Mouse (Mus musculus) embryonic facial prominence, embryonic 13.5 days (tissue): ENCODE results near the gene Prkci. TPM values are rescaled to one million over a fixed set of nuclear protein-coding genes. Genes with fewer than 3 reads are reported as not detected.

ENCODE experiments used
- ATAC-seq: fragments of 200-750 bp; cut with Nextera tagmentation; 2 replicates; pipeline ENCODE4 v1.8.0; 2017; ENCODE audit warnings: low read depth; ENCODE audit not compliant: insufficient number of reproducible peaks, insufficient read depth, low FRiP score, low TSS enrichment
- H3K27ac ChIP-seq: fragments of 300-500 bp; sonication (generic); 2 replicates; pipeline ENCODE4 v1.5.1; 2015; ENCODE audit warnings: moderate library complexity, mild to moderate bottlenecking, inconsistent platforms
- H3K27me3 ChIP-seq: fragments of 300-500 bp; sonication (generic); 2 replicates; pipeline ENCODE4 v1.6.1; 2015; ENCODE audit warnings: mild to moderate bottlenecking, inconsistent platforms
- H3K36me3 ChIP-seq: fragments of 300-500 bp; sonication (generic); 2 replicates; pipeline ENCODE4 v1.6.1; 2015; ENCODE audit warnings: mild to moderate bottlenecking, inconsistent platforms
- H3K4me1 ChIP-seq: fragments of 300-500 bp; sonication (generic); 2 replicates; pipeline ENCODE4 v1.6.1; 2015; ENCODE audit warnings: inconsistent platforms
- H3K4me2 ChIP-seq: fragments of 300-500 bp; sonication (generic); 2 replicates; pipeline ENCODE4 v1.6.1; 2015; ENCODE audit warnings: moderate library complexity, mild to moderate bottlenecking, inconsistent platforms
- H3K4me3 ChIP-seq: fragments of 300-500 bp; sonication (generic); 2 replicates; pipeline ENCODE4 v1.5.1; 2015; ENCODE audit warnings: mild to moderate bottlenecking, inconsistent platforms
- H3K9ac ChIP-seq: fragments of 300-500 bp; sonication (generic); 2 replicates; pipeline ENCODE4 v1.6.1; 2015; ENCODE audit warnings: mild to moderate bottlenecking, inconsistent platforms
- H3K9me3 ChIP-seq: fragments of 300-500 bp; sonication (generic); 2 replicates; pipeline ENCODE4 v1.6.1; 2016; ENCODE audit warnings: inconsistent platforms
- WGBS: fragments of 180-500 bp; shearing (Covaris S2); methylation state at CpG from one replicate; pipeline ENCODE4 v1.1.7; 2015; ENCODE audit warnings: mixed read lengths; 5-methylcytosine and 5-hydroxymethylcytosine counted together
- polyA plus RNA-seq: library from polyadenylated mRNA; unstranded; fragments of >200 nt; fragmentation: Nextera tagmentation; extraction: Ambion mirVana; gene quantifications from 2 replicates; pipeline ENCODE4 v1.2.1, GENCODE M21; 2015

Prkci gene
- polyA plus RNA-seq, 1 experiment from 2014 or later = 39.0 TPM

DNA sequence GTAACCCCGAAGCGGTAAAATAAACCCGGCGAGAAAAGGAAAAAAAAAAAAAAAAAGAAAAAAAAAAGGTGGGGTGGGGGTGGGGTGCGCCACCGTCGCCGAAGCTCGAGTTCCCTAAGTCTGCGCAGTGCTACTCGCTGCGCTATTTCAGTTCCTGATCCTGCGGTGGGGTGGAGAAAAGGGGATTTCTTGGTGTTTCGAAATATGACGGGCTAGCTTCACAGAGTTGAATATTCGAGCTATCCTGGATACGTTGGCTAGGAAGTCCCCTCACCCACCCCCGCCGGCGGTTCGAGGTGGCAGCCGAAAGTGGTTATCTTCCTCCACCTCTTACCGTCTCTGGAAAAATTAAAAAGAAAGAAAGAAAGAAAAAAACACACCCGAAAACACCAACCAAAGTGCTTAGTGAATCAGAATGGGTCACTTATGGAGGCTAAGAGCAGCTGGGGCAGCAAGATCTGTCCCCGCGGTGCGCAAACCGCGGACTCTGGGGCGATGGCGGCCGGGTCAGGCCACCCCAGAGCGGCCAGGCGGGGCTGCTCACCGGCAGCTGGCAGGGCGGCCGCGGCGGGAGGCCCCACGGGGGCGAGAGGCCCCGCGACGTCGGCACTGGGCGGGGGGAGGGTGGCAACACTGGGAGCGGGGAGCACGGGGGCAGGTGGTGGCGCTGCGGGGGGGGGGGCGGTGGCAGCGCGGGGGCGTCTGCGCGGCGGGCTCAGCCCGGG, 98.2 kb downstream of the Prkci start:
- Histone ChIP-seq H3K27ac (peak overlapping the region; percentile 98), H3K4me2 (peak overlapping the region; percentile 79), H3K9me3 (no peaks in the 10 kb centered on the region), H3K4me1 (peaks cover 25% of the 10 kb centered on the region), H3K4me3 (peak overlapping the region; percentile 89), H3K27me3 (no peaks in the 10 kb centered on the region), H3K36me3 (peaks cover 4% of the 10 kb centered on the region; the same call in 1 of the 2 replicates), H3K9ac (peak overlapping the region; percentile 90)
- ATAC-seq = peak; percentile 49
- WGBS = under 1% methylated on average over 44 of the region's 58 CpGs

GRCm38 (mm10) chr3:31094531-31095178, 99.1 kb downstream of the Prkci start, which contains the start of gene Skil:
Skil (plus strand) TSS chr3:31095058.
- Histone ChIP-seq H3K4me3 (peak within 1 kb of the TSS; percentile 89), H3K9ac (peak within 1 kb of the TSS; percentile 90), H3K27ac (peak within 1 kb of the TSS; percentile 98), H3K4me1 (peaks cover 28% of the 10 kb centered on the region), H3K36me3 (peaks cover 4% of the 10 kb centered on the region; the same call in 1 of the 2 replicates), H3K27me3 (no peaks in the 10 kb centered on the region), H3K4me2 (peak within 1 kb of the TSS; percentile 79), H3K9me3 (no peaks in the 10 kb centered on the region)
- peak; percentile 95 for ATAC-seq
- 0% methylated on average over 69 of the region's 109 CpGs for WGBS

DNA sequence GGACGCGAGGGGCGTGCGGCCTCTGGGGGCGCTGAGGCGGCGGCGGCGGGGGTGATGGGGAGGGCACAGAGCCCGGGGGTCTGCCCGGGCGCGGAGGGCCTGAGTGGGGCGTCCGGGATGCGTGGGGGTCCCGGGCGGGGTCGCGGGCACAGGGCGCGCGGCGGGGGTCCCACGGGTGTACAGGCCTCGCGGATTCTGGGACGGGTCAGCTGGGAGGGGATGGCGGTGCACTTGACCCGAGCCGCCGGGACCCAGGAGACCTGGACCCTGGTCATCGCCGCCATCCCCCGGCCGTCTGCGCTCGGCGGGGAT, 99.6 kb downstream of the Prkci start:
- under 1% methylated on average over 35 of the region's 39 CpGs for WGBS
- H3K4me3 ChIP-seq = peak overlapping the region; percentile 89
- no peaks in the 10 kb centered on the region for H3K9me3 ChIP-seq
- H3K4me2 ChIP-seq = peak overlapping the region; percentile 79
- peaks cover 4% of the 10 kb centered on the region; the same call in 1 of the 2 replicates for H3K36me3 ChIP-seq
- ATAC-seq = peak; percentile 17; the same call in 1 of the 2 replicates
- peaks cover 33% of the 10 kb centered on the region for H3K4me1 ChIP-seq
- H3K27me3 ChIP-seq = no peaks in the 10 kb centered on the region
- H3K9ac ChIP-seq = peak overlapping the region; percentile 90
- peak overlapping the region; percentile 98 for H3K27ac ChIP-seq

- Histone ChIP-seq H3K36me3 (peaks cover 4% of the 10 kb centered on the region; the same call in 1 of the 2 replicates), H3K27ac (peak overlapping the region; percentile 98), H3K9ac (peak overlapping the region; percentile 90), H3K4me3 (peak overlapping the region; percentile 89), H3K9me3 (no peaks in the 10 kb centered on the region), H3K27me3 (no peaks in the 10 kb centered on the region), H3K4me1 (peaks cover 35% of the 10 kb centered on the region), H3K4me2 (peak overlapping the region; percentile 79)
- under 1% methylated on average over 33 of the region's 33 CpGs for WGBS
- ATAC-seq = no peak; the same call in 1 of the 2 replicates
Observed at GRCm38 (mm10) chr3:31095491-31096154, 100.1 kb downstream of the Prkci start.

DNA sequence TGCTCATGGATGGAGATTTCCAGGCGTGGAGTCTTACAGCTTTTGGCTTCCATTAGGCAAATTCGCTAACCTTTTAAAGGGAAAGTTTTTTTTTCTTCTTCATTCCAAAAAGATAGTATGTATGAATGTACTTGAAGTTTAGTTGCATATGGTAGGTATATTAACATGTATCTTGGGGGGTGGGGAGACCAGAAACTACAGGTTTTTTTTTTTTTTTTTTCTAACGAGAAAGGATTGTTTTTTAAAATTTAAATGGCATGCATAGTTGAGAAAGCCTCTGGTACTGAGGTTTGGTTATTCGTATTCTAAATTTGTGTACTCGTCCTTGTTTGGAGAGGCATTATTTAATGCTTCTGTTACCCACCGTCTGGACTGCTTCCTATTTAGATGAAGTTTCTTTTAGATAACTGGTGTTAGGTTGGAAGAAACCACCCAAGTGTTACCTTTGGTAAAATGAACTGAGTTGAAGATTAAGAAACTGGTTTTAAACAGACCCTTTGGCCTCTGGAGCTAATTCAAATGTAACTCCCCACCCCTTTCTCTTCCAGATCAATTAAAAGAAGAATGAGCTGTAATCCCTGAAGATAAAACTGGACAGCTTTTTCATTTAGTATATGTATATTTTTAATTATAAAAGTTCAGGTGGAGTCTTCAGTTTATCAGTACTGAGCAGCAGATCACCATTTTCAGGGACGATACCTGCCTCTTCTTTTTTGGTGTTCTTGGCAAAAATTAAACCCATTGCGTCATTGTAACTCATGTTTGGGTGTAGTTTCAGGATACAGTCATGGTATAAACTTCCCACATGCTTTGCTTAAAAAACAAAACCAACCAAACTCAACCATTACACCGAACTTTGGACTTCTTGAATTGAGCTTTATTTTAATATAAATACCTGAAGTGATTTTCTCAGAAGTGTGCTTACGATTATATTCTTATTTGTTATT, 100.9 kb downstream of the Prkci start:
- Histone ChIP-seq H3K4me3 (peak overlapping the region; percentile 89), H3K4me2 (peak overlapping the region; percentile 79), H3K9ac (peak overlapping the region; percentile 90), H3K27me3 (no peaks in the 10 kb centered on the region), H3K36me3 (peaks cover 4% of the 10 kb centered on the region; the same call in 1 of the 2 replicates), H3K9me3 (no peaks in the 10 kb centered on the region), H3K4me1 (peaks cover 36% of the 10 kb centered on the region), H3K27ac (peak overlapping the region; percentile 98)
- no peak for ATAC-seq
- 39% methylated on average over 10 of the region's 10 CpGs for WGBS

DNA sequence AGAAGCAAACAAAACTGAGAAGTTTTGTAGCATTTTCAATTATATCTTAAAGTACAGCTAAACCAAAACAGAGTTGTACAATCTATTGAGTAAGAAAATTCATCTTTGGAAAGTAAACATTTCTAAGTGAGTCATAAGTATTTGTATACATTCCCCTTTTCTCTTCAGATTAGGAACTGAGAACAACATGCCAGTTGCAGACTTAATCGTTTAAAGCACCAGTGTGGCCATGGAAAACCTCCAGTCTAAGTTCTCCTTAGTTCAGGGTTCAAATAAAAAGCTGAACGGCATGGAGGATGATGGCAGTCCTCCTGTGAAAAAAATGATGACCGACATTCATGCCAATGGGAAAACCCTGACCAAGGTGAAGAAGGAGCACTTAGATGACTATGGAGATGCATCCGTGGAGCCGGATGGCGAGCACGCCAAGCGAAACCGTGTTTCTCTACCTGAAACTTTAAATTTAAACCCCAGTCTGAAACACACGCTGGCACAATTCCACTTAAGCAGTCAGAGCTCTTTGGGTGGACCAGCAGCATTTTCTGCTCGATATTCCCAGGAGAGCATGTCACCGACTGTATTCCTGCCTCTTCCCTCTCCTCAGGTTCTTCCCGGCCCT, 101.7 kb downstream of the Prkci start:
- H3K4me2 ChIP-seq = peak overlapping the region; percentile 32; the same call in 1 of the 2 replicates
- ATAC-seq = no peak
- peaks cover 39% of the 10 kb centered on the region for H3K4me1 ChIP-seq
- H3K27ac ChIP-seq = no peak overlapping the region
- peak overlapping the region; percentile 2; the same call in 1 of the 2 replicates for H3K4me3 ChIP-seq
- no peak overlapping the region for H3K9ac ChIP-seq
- no peaks in the 10 kb centered on the region for H3K9me3 ChIP-seq
- 85% methylated on average over 13 of the region's 13 CpGs for WGBS
- H3K36me3 ChIP-seq = peaks cover 4% of the 10 kb centered on the region; the same call in 1 of the 2 replicates
- no peaks in the 10 kb centered on the region for H3K27me3 ChIP-seq

DNA sequence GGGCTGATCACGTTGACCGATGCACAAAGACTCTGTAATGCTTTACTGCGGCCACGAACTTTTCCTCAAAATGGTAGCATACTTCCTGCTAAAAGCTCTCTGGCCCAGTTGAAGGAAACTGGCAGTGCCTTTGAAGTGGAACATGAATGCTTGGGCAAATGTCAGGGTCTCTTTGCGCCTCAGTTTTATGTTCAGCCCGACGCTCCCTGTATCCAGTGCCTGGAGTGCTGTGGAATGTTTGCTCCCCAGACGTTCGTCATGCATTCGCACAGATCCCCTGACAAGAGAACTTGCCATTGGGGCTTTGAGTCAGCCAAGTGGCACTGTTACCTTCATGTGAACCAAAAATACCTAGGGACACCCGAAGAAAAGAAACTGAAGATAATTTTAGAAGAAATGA, 102.4 kb downstream of the Prkci start:
- WGBS = 70% methylated on average over 11 of the region's 11 CpGs
- H3K4me2 ChIP-seq = peak overlapping the region; percentile 32
- no peaks in the 10 kb centered on the region for H3K9me3 ChIP-seq
- H3K27ac ChIP-seq = no peak overlapping the region
- ATAC-seq = no peak
- no peak overlapping the region for H3K9ac ChIP-seq
- no peaks in the 10 kb centered on the region for H3K27me3 ChIP-seq
- H3K4me1 ChIP-seq = peaks cover 39% of the 10 kb centered on the region
- H3K36me3 ChIP-seq = peaks cover 4% of the 10 kb centered on the region; the same call in 1 of the 2 replicates
- peak overlapping the region; percentile 2; the same call in 1 of the 2 replicates for H3K4me3 ChIP-seq

GRCm38 (mm10) chr3:31098556-31098955, 103.0 kb downstream of the Prkci start:
- H3K4me2 ChIP-seq = peak overlapping the region; percentile 32
- no peaks in the 10 kb centered on the region for H3K27me3 ChIP-seq
- H3K36me3 ChIP-seq = peaks cover 4% of the 10 kb centered on the region; the same call in 1 of the 2 replicates
- H3K27ac ChIP-seq = no peak overlapping the region
- H3K9me3 ChIP-seq = no peaks in the 10 kb centered on the region
- H3K9ac ChIP-seq = no peak overlapping the region
- H3K4me1 ChIP-seq = peaks cover 35% of the 10 kb centered on the region
- H3K4me3 ChIP-seq = no peak overlapping the region
- WGBS = 76% methylated on average over 1 of the region's 1 CpGs
- ATAC-seq = no peak

DNA sequence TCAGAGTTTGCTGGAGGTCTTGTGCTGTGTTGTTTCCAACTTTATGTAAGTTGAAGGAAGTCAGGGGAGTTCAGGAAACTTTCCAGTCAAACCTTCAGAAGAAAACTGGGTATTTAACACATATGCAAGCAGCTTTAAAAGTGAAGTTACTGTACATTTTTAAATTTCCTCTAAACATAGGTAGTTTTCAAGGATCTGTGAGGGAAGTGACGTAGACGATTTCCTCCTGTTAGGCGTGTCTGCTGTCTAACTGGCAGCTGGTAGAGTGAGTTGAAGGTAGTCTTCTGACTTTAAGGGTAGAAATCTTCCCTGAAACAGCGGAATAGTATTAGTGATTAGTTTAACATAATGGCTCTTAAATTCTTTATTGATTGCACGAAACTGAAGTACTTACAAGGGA, 104.5 kb downstream of the Prkci start:
- Histone ChIP-seq H3K4me2 (peak overlapping the region; percentile 46), H3K9me3 (no peaks in the 10 kb centered on the region), H3K27me3 (no peaks in the 10 kb centered on the region), H3K36me3 (peaks cover 4% of the 10 kb centered on the region; the same call in 1 of the 2 replicates), H3K4me3 (no peak overlapping the region), H3K9ac (no peak overlapping the region), H3K27ac (no peak overlapping the region), H3K4me1 (peaks cover 42% of the 10 kb centered on the region)
- ATAC-seq = no peak
- WGBS = 80% methylated on average over 5 of the region's 5 CpGs

- no peak overlapping the region for H3K9ac ChIP-seq
- H3K4me2 ChIP-seq = no peak overlapping the region
- H3K9me3 ChIP-seq = no peaks in the 10 kb centered on the region
- ATAC-seq = no peak
- no peak overlapping the region for H3K4me3 ChIP-seq
- H3K4me1 ChIP-seq = peaks cover 43% of the 10 kb centered on the region
- no peak overlapping the region for H3K27ac ChIP-seq
- H3K27me3 ChIP-seq = no peaks in the 10 kb centered on the region
- WGBS = 89% methylated on average over 3 of the region's 3 CpGs
- peaks cover 4% of the 10 kb centered on the region; the same call in 1 of the 2 replicates for H3K36me3 ChIP-seq
Observed at GRCm38 (mm10) chr3:31100802-31101201, 105.3 kb downstream of the Prkci start.
